Mouse (Mus musculus) C2C12 (cell line): ENCODE measurements around the gene Tmco3.

Source experiments
- CEBPB ChIP-seq: IDR thresholded peaks from one replicate; pipeline ENCODE4 v1.6.1; 2011; ENCODE audit warnings: low read depth, mild to moderate bottlenecking, control low read depth, moderate library complexity
- CTCF ChIP-seq: IDR thresholded peaks from one replicate; pipeline ENCODE4 v1.5.1; 2011; ENCODE audit not compliant: control insufficient read depth, insufficient read depth, insufficient read length
- MAX ChIP-seq: IDR thresholded peaks from one replicate; pipeline ENCODE4 v1.6.1; 2011; ENCODE audit warnings: mild to moderate bottlenecking, control low read depth
- MYOG ChIP-seq: IDR thresholded peaks from one replicate; pipeline ENCODE4 v1.6.1; 2011; ENCODE audit not compliant: control insufficient read depth, insufficient read length; ENCODE audit errors: extremely low read depth

GRCm38 (mm10) chr8:13306309-13306909 lies 18.4 kb downstream of the Tmco3 start:
- TF ChIP-seq CTCF (no peak), MAX (no peak), MYOG (no peak), CEBPB (no peak)
